Mouse (Mus musculus): ENCODE measurements at regions not wholly inside any gene's neighbourhood (a gene's known extent, or its start where the extent isn't known, plus 50 kb on each side); places are given as distances from the start of the nearest gene placed in this dataset.
A peak's percentile ranks its signal among the peaks of the same experiment; 100 is the strongest.

DNA sequence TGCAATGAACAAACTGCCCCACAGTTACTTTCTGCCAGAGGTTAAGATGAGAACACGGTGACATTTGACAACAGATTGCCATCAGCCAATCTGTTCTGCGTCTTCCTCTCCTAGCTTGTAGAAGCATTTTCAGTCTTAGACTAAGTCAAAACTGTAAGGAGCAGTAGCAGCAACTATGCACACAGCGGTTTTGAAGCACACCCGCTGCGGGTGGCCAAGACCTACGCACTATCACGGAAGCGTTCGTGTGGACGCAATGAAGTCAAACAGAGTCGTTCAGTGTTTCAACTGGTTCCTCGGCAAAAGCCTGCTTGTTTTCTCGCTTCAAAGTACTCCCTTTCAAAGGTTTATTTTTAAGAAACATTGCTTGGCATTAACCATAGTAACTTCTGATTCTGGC lies 212.9 kb upstream of the Akirin2 start:
- H3K4me3 ChIP-seq (ENCODE audit: low read depth, low read length): no peak overlapping the region
- no peak overlapping the region for H3K27ac ChIP-seq (ENCODE audit: low read depth)
- no peak for TF ChIP-seq CTCF (IDR thresholded peaks at IDR 0.05; ENCODE audit: low read depth)
- TF ChIP-seq EP300 (IDR thresholded peaks at IDR 0.05; ENCODE audit: low read depth): no peak
- 56% methylated on average over 13 of the region's 13 CpGs for WGBS
- no peak for DNase-seq (ENCODE audit: low spot score)
- no peak for ATAC-seq (ENCODE audit: insufficient read depth, low read depth)
- peak overlapping the region; percentile 20 for H3K4me2 ChIP-seq (ENCODE audit: low read depth, low read length)
- no peaks in the 10 kb centered on the region for H3K9me3 ChIP-seq (replicated peaks; ENCODE audit: control insufficient read depth, low read length)
- no peaks in the 10 kb centered on the region for H3K27me3 ChIP-seq (ENCODE audit: control insufficient read depth, insufficient read depth, low read length)
- H3K9ac ChIP-seq (replicated peaks; ENCODE audit: low read depth, low read length): no peak overlapping the region
- H3K4me1 ChIP-seq (ENCODE audit: control insufficient read depth, insufficient read depth): no peaks in the 10 kb centered on the region
- no peaks in the 10 kb centered on the region for H3K36me3 ChIP-seq (replicated peaks; ENCODE audit: control insufficient read depth, insufficient read depth, low read length)

GRCm38 (mm10) chr4:34340057-34340456 lies 210.7 kb upstream of the Akirin2 start:
- Histone ChIP-seq H3K4me1 (ENCODE audit: control insufficient read depth, insufficient read depth) (no peaks in the 10 kb centered on the region), H3K27me3 (ENCODE audit: control insufficient read depth, insufficient read depth, low read length) (no peaks in the 10 kb centered on the region), H3K36me3 (replicated peaks; ENCODE audit: control insufficient read depth, insufficient read depth, low read length) (no peaks in the 10 kb centered on the region), H3K9ac (replicated peaks; ENCODE audit: low read depth, low read length) (no peak overlapping the region), H3K9me3 (replicated peaks; ENCODE audit: control insufficient read depth, low read length) (no peaks in the 10 kb centered on the region), H3K4me2 (ENCODE audit: low read depth, low read length) (no peak overlapping the region), H3K27ac (ENCODE audit: low read depth) (no peak overlapping the region), H3K4me3 (ENCODE audit: low read depth, low read length) (no peak overlapping the region)
- no peak for TF ChIP-seq EP300 (IDR thresholded peaks at IDR 0.05; ENCODE audit: low read depth)
- TF ChIP-seq CTCF (IDR thresholded peaks at IDR 0.05; ENCODE audit: low read depth): no peak
- ATAC-seq (ENCODE audit: insufficient read depth, low read depth): no peak
- DNase-seq (ENCODE audit: low spot score): no peak
- WGBS: 91% methylated on average over 8 of the region's 8 CpGs

GRCm38 (mm10) chr4:34371281-34372032 lies 179.3 kb upstream of the Akirin2 start:
- TF ChIP-seq EP300 (IDR thresholded peaks at IDR 0.05; ENCODE audit: low read depth) (no peak), CTCF (IDR thresholded peaks at IDR 0.05; ENCODE audit: low read depth) (0 out of 2 replicates have a peak, but pooled peaks have one; percentile 7)
- H3K4me2 ChIP-seq (ENCODE audit: low read depth, low read length): no peak overlapping the region
- H3K4me1 ChIP-seq (ENCODE audit: control insufficient read depth, insufficient read depth): no peaks in the 10 kb centered on the region
- no peak for ATAC-seq (ENCODE audit: insufficient read depth, low read depth)
- no peak overlapping the region for H3K4me3 ChIP-seq (ENCODE audit: low read depth, low read length)
- H3K27ac ChIP-seq (ENCODE audit: low read depth): no peak overlapping the region
- H3K9ac ChIP-seq (replicated peaks; ENCODE audit: low read depth, low read length): no peak overlapping the region
- no peaks in the 10 kb centered on the region for H3K9me3 ChIP-seq (replicated peaks; ENCODE audit: control insufficient read depth, low read length)
- no peaks in the 10 kb centered on the region for H3K36me3 ChIP-seq (replicated peaks; ENCODE audit: control insufficient read depth, insufficient read depth, low read length)
- no peak for DNase-seq (ENCODE audit: low spot score)
- 63% methylated on average over 8 of the region's 8 CpGs for WGBS
- no peaks in the 10 kb centered on the region for H3K27me3 ChIP-seq (ENCODE audit: control insufficient read depth, insufficient read depth, low read length)

DNA sequence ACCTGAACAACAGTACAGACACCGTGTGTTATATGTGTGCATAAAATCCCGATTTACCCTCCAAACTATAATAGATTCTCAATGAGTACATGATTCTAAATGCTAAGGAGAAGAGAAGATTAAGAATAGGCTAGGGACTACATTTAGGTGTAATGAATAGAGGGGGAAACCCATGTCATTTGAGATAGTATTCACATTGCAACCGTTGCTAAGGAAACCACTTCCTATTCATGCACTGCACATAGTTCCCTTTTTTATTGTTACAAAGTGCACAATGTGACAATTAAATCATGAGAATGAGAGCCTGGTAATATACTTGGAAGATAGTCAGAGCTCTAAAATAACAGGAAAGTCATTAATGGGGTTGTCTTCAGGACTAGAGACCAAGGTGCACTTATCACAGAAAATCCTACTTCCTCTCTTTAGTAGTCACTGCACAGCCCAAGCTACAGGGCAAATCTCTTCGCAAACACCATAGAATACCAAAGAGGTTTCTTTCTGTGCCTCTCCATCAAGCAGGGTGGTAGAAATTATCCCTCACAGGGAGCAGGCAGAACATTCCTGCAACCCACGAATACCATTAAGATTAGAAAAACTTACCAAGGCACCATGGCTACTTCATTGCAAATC lies 164.3 kb upstream of the Akirin2 start:
- Histone ChIP-seq H3K9me3 (replicated peaks; ENCODE audit: control insufficient read depth, low read length) (no peaks in the 10 kb centered on the region), H3K4me2 (ENCODE audit: low read depth, low read length) (no peak overlapping the region), H3K27ac (ENCODE audit: low read depth) (no peak overlapping the region), H3K36me3 (replicated peaks; ENCODE audit: control insufficient read depth, insufficient read depth, low read length) (no peaks in the 10 kb centered on the region), H3K9ac (replicated peaks; ENCODE audit: low read depth, low read length) (no peak overlapping the region), H3K4me3 (ENCODE audit: low read depth, low read length) (no peak overlapping the region), H3K4me1 (ENCODE audit: control insufficient read depth, insufficient read depth) (no peaks in the 10 kb centered on the region), H3K27me3 (ENCODE audit: control insufficient read depth, insufficient read depth, low read length) (no peaks in the 10 kb centered on the region)
- DNase-seq (ENCODE audit: low spot score): no peak
- 65% methylated on average over 5 of the region's 5 CpGs for WGBS
- TF ChIP-seq CTCF (IDR thresholded peaks at IDR 0.05; ENCODE audit: low read depth) (no peak), EP300 (IDR thresholded peaks at IDR 0.05; ENCODE audit: low read depth) (no peak)
- no peak for ATAC-seq (ENCODE audit: insufficient read depth, low read depth)

- Histone ChIP-seq H3K36me3 (replicated peaks; ENCODE audit: control insufficient read depth, insufficient read depth, low read length) (no peaks in the 10 kb centered on the region), H3K27ac (ENCODE audit: low read depth) (no peak overlapping the region), H3K9me3 (replicated peaks; ENCODE audit: control insufficient read depth, low read length) (0 out of 2 replicates have a peak, but pooled peaks cover 3% of the 10 kb centered on the region), H3K4me2 (ENCODE audit: low read depth, low read length) (no peak overlapping the region), H3K27me3 (ENCODE audit: control insufficient read depth, insufficient read depth, low read length) (no peaks in the 10 kb centered on the region), H3K4me1 (ENCODE audit: control insufficient read depth, insufficient read depth) (no peaks in the 10 kb centered on the region), H3K4me3 (ENCODE audit: low read depth, low read length) (no peak overlapping the region), H3K9ac (replicated peaks; ENCODE audit: low read depth, low read length) (no peak overlapping the region)
- TF ChIP-seq EP300 (IDR thresholded peaks at IDR 0.05; ENCODE audit: low read depth) (no peak), CTCF (IDR thresholded peaks at IDR 0.05; ENCODE audit: low read depth) (no peak)
- WGBS: 88% methylated on average over 5 of the region's 5 CpGs
- no peak for DNase-seq (ENCODE audit: low spot score)
- no peak for ATAC-seq (ENCODE audit: insufficient read depth, low read depth)
Observed at GRCm38 (mm10) chr4:34391499-34391898, 159.2 kb upstream of the Akirin2 start.
